Mouse (Mus musculus) adrenal gland, adult (tissue): ENCODE measurements around the gene Ganc.

ENCODE experiments used
- DNase-seq, 2 experiments: peaks; one replicate each; pipeline ENCODE4 v3.0.0; 2022 to 2023; ENCODE audit warnings: low spot score in 1 of 2; ENCODE audit not compliant: inconsistent age in 2 of 2

The Ganc gene

GRCm38 (mm10) chr2:120403653-120403985 is at the start of gene Ganc:
Ganc (plus strand) TSS chr2:120403896.
- no peak for DNase-seq

GRCm38 (mm10) chr2:120360425-120360824 is 43.3 kb upstream of the Ganc start:
- DNase-seq = no peak

GRCm38 (mm10) chr2:120366501-120366900 is 37.2 kb upstream of the Ganc start:
- no peak for DNase-seq

GRCm38 (mm10) chr2:120367416-120368207 is 36.1 kb upstream of the Ganc start:
- DNase-seq = no peak

- no peak for DNase-seq
These were observed 29.8 kb upstream of the Ganc start for GRCm38 (mm10) chr2:120373858-120374257.

GRCm38 (mm10) chr2:120386264-120386663 is 17.4 kb upstream of the Ganc start:
- DNase-seq = no peak

GRCm38 (mm10) chr2:120387291-120387690 is 16.4 kb upstream of the Ganc start:
- no peak for DNase-seq

GRCm38 (mm10) chr2:120389376-120389775 is 14.3 kb upstream of the Ganc start:
- peak; percentile 51 to 79 for DNase-seq

GRCm38 (mm10) chr2:120390934-120391333 is 12.8 kb upstream of the Ganc start:
- peak in 1 of 2 experiments; percentile 35 for DNase-seq

- no peak for DNase-seq
These were observed 11.3 kb upstream of the Ganc start for GRCm38 (mm10) chr2:120392406-120392805.

- no peak for DNase-seq
These were observed 5.7 kb upstream of the Ganc start for GRCm38 (mm10) chr2:120397951-120398350.

GRCm38 (mm10) chr2:120402813-120403212 is 883 bp upstream of the Ganc start:
- no peak for DNase-seq

GRCm38 (mm10) chr2:120403986-120404822 is 508 bp downstream of the Ganc start, which contains the start of gene Tmem87a:
Tmem87a (minus strand) TSS chr2:120404113.
- peak; percentile 97 to 98 for DNase-seq

GRCm38 (mm10) chr2:120404823-120405765 is 1.4 kb downstream of the Ganc start:
- peak in 1 of 2 experiments; percentile 23 for DNase-seq

GRCm38 (mm10) chr2:120411096-120411628 is 7.5 kb downstream of the Ganc start:
- DNase-seq = no peak

- no peak for DNase-seq
These were observed 10.4 kb downstream of the Ganc start for GRCm38 (mm10) chr2:120414113-120414512.

- DNase-seq = no peak
These were observed 11.2 kb downstream of the Ganc start for GRCm38 (mm10) chr2:120414738-120415414.

- no peak for DNase-seq
These were observed 20.7 kb downstream of the Ganc start for GRCm38 (mm10) chr2:120424386-120424785.

- no peak for DNase-seq
These were observed 40.8 kb downstream of the Ganc start for GRCm38 (mm10) chr2:120444486-120444885.

- no peak for DNase-seq
These were observed 42.7 kb downstream of the Ganc start for GRCm38 (mm10) chr2:120446373-120446772.
